Mouse (Mus musculus) CH12.LX (cell line): ENCODE data around the gene Ccdc6.

Experiments
- CHD1 ChIP-seq: IDR thresholded peaks from 2 replicates; pipeline ENCODE4 v1.6.1; 2012; ENCODE audit warnings: low read depth, low read length, improper control_type of control experiment, inconsistent platforms
- CHD2 ChIP-seq: IDR thresholded peaks from 2 replicates; pipeline ENCODE4 v1.6.1; 2011; ENCODE audit warnings: low read length, improper control_type of control experiment
- CTCF ChIP-seq, 2 experiments: IDR thresholded peaks in 1 of 2; conservative IDR thresholded peaks in 1 of 2; 2 replicates each; pipeline ENCODE4 v1.5.1; 2011 to 2012; ENCODE audit warnings: low read depth in 2 of 2, low read length in 2 of 2, improper control_type of control experiment in 1 of 2, inconsistent platforms in 1 of 2, mild to moderate bottlenecking in 1 of 2, moderate library complexity in 1 of 2
- EP300 ChIP-seq: IDR thresholded peaks from 2 replicates; pipeline ENCODE4 v1.6.1; 2011; ENCODE audit warnings: low read length, improper control_type of control experiment
- ETS1 ChIP-seq: conservative IDR thresholded peaks from 2 replicates; pipeline ENCODE4 v1.6.1; 2012; ENCODE audit warnings: low read depth, mild to moderate bottlenecking, inconsistent platforms, low read length, improper control_type of control experiment, moderate library complexity
- GABPA ChIP-seq: IDR thresholded peaks from 2 replicates; pipeline ENCODE4 v1.6.1; 2012; ENCODE audit warnings: low read depth, low read length, improper control_type of control experiment, inconsistent platforms; ENCODE audit not compliant: insufficient replicate concordance
- KAT2A ChIP-seq: IDR thresholded peaks from 2 replicates; pipeline ENCODE4 v1.6.1; 2012; ENCODE audit warnings: low read length, improper control_type of control experiment, inconsistent platforms; ENCODE audit not compliant: insufficient replicate concordance
- MYC ChIP-seq: IDR thresholded peaks from 2 replicates; pipeline ENCODE4 v1.6.1; 2011; ENCODE audit warnings: low read depth, mild to moderate bottlenecking, improper control_type of control experiment, low read length
- POLR2A ChIP-seq: IDR thresholded peaks from 2 replicates; pipeline ENCODE4 v1.6.1; 2011; ENCODE audit warnings: low read depth, mild to moderate bottlenecking, improper control_type of control experiment, low read length
- POLR2AphosphoS2 ChIP-seq: IDR thresholded peaks from 2 replicates; pipeline ENCODE4 v1.6.1; 2011; ENCODE audit warnings: low read depth, low read length, improper control_type of control experiment
- UBTF ChIP-seq: IDR thresholded peaks from 2 replicates; pipeline ENCODE4 v1.6.1; 2012; ENCODE audit warnings: low read depth, mild to moderate bottlenecking, inconsistent platforms, low read length, improper control_type of control experiment, moderate library complexity
- ZMIZ1 ChIP-seq: IDR thresholded peaks from 2 replicates; pipeline ENCODE4 v1.6.1; 2012; ENCODE audit warnings: low read depth, mild to moderate bottlenecking, inconsistent platforms, low read length, improper control_type of control experiment

- TF ChIP-seq POLR2A (no peak), KAT2A (no peak), CTCF (conservative IDR thresholded peaks at IDR 0.05 in 1 of 2, IDR thresholded peaks at IDR 0.05 in 1 of 2; ENCODE audit: low read depth in 2 of 2, low read length in 2 of 2) (no peak), MYC (no peak), CHD1 (no peak), CHD2 (no peak), GABPA (no peak), ZMIZ1 (no peak), POLR2AphosphoS2 (no peak), EP300 (no peak), ETS1 (no peak), UBTF (no peak)
These were observed 89.7 kb downstream of the Ccdc6 start for GRCm38 (mm10) chr10:70186586-70186985.
